Mouse (Mus musculus) adrenal gland (tissue): ENCODE data around the gene Dnttip2.

Experiments
- intact Hi-C: fragments of 180-260 bp; cut with DNase I; formaldehyde crosslinking; loops from one replicate; pipeline ENCODE4 v1.15.1; 2025
- microRNA-seq, 2 experiments: library from miRNA; unstranded; fragments of <30 nt; microRNA quantifications; one replicate each; pipeline ENCODE4; 2019

The Dnttip2 gene

DNA sequence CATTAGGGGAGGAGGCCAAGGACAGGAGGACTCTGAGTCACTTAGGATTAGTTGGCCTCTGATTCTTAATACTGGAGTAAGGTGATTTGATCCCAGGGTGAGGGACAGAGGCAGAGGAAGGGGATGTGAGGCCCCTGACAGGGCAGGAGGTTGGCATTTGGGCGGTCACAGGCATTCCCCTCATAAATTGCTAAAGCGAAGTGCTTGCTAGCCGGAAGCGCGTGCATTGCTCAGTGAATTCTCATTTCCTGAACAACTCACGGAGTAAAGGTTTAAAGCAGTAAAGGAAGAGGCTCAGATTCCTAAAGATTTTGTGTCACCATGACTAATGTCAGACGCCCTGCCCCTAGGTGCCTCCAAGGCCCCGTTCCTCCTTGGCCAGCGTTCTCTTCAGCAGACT lies 48.0 kb downstream of the Dnttip2 start:
- intact Hi-C loops = no loop called here

GRCm38 (mm10) chr3:122323841-122324240 lies 49.7 kb downstream of the Dnttip2 start:
- intact Hi-C loops = no loop called here

- intact Hi-C loops = no loop called here
Measured at GRCm38 (mm10) chr3:122324528-122324927, 50.3 kb downstream of the Dnttip2 start.

DNA sequence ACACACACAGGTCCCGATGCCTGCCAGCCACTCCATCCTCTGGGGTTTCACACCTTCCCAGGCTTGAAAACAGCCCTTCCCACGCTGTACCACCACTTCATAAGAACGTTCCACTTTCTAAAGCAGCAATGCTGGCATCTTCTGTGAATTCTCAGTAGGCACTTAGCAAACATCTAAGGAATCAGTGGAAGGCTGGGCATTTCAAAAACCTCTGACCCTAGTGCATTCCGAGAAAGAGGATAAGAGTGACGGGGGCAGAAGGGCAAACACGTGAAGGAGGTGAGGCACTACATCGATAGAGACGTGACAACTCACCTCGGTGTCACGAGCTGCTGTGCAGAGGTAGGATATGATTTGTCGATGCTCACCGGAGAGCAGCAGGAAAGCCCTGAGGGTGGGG lies 56.3 kb downstream of the Dnttip2 start:
- intact Hi-C loops = no loop called here

DNA sequence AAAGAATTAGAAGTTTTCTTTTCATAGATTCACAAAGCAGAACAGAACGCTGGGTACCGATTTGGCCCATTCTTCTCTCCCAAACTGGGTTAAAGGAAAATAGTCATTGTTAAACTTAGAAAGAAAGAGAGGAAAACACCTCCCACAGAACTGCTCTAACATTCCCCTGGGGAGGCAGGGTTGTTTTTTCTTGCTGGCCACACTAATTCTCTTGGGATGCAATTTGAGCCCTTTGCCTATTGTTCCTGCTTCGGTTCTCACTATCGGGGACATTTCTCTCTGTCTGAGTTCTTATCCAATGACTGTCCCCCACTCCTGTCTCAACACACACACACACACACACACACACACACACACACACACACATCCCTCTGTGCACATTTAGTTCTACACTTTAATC lies 59.3 kb downstream of the Dnttip2 start:
- intact Hi-C loops = no loop called here

GRCm38 (mm10) chr3:122333902-122334301 lies 59.7 kb downstream of the Dnttip2 start:
- intact Hi-C loops = no loop called here

DNA sequence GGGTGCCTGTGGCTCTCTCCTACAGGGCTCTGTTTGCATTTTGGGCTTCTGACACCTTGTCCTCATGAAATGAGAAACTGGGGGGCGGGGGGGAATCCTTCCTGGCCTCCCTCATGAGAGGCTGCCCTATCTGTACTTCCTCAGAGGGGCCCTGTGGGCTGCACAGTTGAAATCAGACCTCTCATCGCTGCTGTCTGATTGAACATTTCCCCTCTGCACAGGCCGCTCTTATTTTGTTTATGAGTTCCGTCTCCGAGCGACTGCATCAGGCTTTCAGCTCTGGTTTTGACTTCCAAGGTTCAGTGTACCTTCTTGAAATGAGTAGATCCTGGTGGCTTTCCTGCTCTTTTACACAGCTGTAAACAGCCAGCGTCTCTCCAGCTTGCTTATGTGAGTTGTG lies 60.2 kb downstream of the Dnttip2 start:
- intact Hi-C loops = no loop called here

Small RNA genes lying within 50 kb of the gene (microRNA-seq; reads per million reads assigned to microRNA genes)
- 0 reads per million in 2 experiments for gene Gm22903
- 40.4 to 62.4 reads per million in 2 experiments for gene Mir760
